In genomic region chr15:100930477-100930876, GRCm38 (mm10) we compare ENCODE assay signal across 22 mouse cellular contexts.
DNase-seq lines count a peak whose midpoint lies in the region; ATAC-seq and TF ChIP-seq lines count a peak whose summit lies in the region.
"Had no signal": no experiment of that assay in that cellular context is flagged by ENCODE, and none has a peak within 500 bp of the region (broad histone marks: within the 10 kb centered on the region; RNA-seq: fewer than 3 reads in every experiment).

No protein-coding gene starts in this region.

- no peak overlapping the region for H3K4me3 ChIP-seq in ES-Bruce4 (ENCODE audit: low read depth, low read length)
- no peak overlapping the region for H3K4me3 ChIP-seq in hindbrain, postnatal 0 days (ENCODE audit: low read length)
- H3K4me3 ChIP-seq: embryonic facial prominence, embryonic 13.5 days; embryonic facial prominence, embryonic 15.5 days; erythroblast, embryonic 14.5 days; forebrain, embryonic 10.5 days; forebrain, embryonic 12.5 days had no signal

- H3K27me3 ChIP-seq in ES-Bruce4 (ENCODE audit: control insufficient read depth, insufficient read depth, low read length, poor library complexity, severe bottlenecking), result no peaks in the 10 kb centered on the region
- H3K27me3 ChIP-seq in hindbrain, postnatal 0 days (ENCODE audit: insufficient read depth, low read length), result no peaks in the 10 kb centered on the region
- H3K27me3 ChIP-seq: embryonic facial prominence, embryonic 13.5 days; embryonic facial prominence, embryonic 15.5 days; forebrain, embryonic 12.5 days had no signal

- 49% methylated on average over 3 of the region's 3 CpGs for WGBS in hindbrain, postnatal 0 days

- 0 out of 2 replicates have a peak, but pooled peaks have one; percentile 21 for TF ChIP-seq EP300 in ES-Bruce4 (IDR thresholded peaks at IDR 0.05; ENCODE audit: insufficient read depth, low read depth, low read length)

- no peaks in the 10 kb centered on the region for H3K36me3 ChIP-seq in ES-Bruce4 (ENCODE audit: control insufficient read depth, insufficient read depth, low read length, poor library complexity, severe bottlenecking)
- H3K36me3 ChIP-seq in hindbrain, postnatal 0 days (ENCODE audit: insufficient read depth, low read length), result no peaks in the 10 kb centered on the region
- H3K36me3 ChIP-seq: embryonic facial prominence, embryonic 13.5 days; embryonic facial prominence, embryonic 15.5 days; forebrain, embryonic 10.5 days; forebrain, embryonic 12.5 days had no signal

- no peak overlapping the region for H3K9ac ChIP-seq in ES-Bruce4 (ENCODE audit: low read depth, poor library complexity, severe bottlenecking)
- H3K9ac ChIP-seq in hindbrain, postnatal 0 days (replicated peaks; ENCODE audit: low read length), result no peak overlapping the region
- H3K9ac ChIP-seq: embryonic facial prominence, embryonic 13.5 days; embryonic facial prominence, embryonic 15.5 days; forebrain, embryonic 12.5 days had no signal

- DNase-seq in ES-CJ7 (ENCODE audit: low read depth, low spot score) (peak; percentile 67), ZHBTc4 (ENCODE audit: low read depth, low spot score) (peak; percentile 55)
- DNase-seq in heart, adult 18-20 months, result no peak
- DNase-seq in hindbrain, postnatal 0 days (ENCODE audit: low spot score), result no peak
- DNase-seq: adrenal gland, adult 2 months; adrenal gland, postnatal 10 days; adrenal gland, postnatal 25 days; cerebellum, adult 11 months; cerebellum, adult 18-20 months; cerebellum, adult 8-10 months; cerebellum, adult 9-11 months; cerebellum, postnatal 14 days; cerebellum, postnatal 36 days; embryo, embryonic 11 days had no signal

- no peak overlapping the region for H3K27ac ChIP-seq in ES-Bruce4 (ENCODE audit: insufficient read depth, low read length)
- H3K27ac ChIP-seq in hindbrain, postnatal 0 days, result no peak overlapping the region
- H3K27ac ChIP-seq: embryonic facial prominence, embryonic 13.5 days; embryonic facial prominence, embryonic 15.5 days; forebrain, embryonic 10.5 days; forebrain, embryonic 12.5 days had no signal

- ATAC-seq in hindbrain, postnatal 0 days, result no peak
- ATAC-seq: forebrain, embryonic 14.5 days; forebrain, embryonic 16.5 days had no signal

- H3K9me3 ChIP-seq in ES-Bruce4 (replicated peaks; ENCODE audit: control insufficient read depth, insufficient read depth, low read length, poor library complexity, severe bottlenecking), result no peaks in the 10 kb centered on the region
- H3K9me3 ChIP-seq in hindbrain, postnatal 0 days (ENCODE audit: low read length), result no peaks in the 10 kb centered on the region
- H3K9me3 ChIP-seq: embryonic facial prominence, embryonic 13.5 days; embryonic facial prominence, embryonic 15.5 days; forebrain, embryonic 10.5 days; forebrain, embryonic 12.5 days had no signal

- H3K4me2 ChIP-seq in hindbrain, postnatal 0 days (ENCODE audit: low read depth, low read length), result no peak overlapping the region
- H3K4me2 ChIP-seq: embryonic facial prominence, embryonic 13.5 days; embryonic facial prominence, embryonic 15.5 days; forebrain, embryonic 12.5 days had no signal

- peaks cover 2% of the 10 kb centered on the region for H3K4me1 ChIP-seq in ES-Bruce4 (ENCODE audit: control insufficient read depth, insufficient read depth, low read length)
- H3K4me1 ChIP-seq in hindbrain, postnatal 0 days (ENCODE audit: insufficient read depth, low read length), result no peaks in the 10 kb centered on the region
- H3K4me1 ChIP-seq: embryonic facial prominence, embryonic 13.5 days; embryonic facial prominence, embryonic 15.5 days had no signal

- no peak for TF ChIP-seq CTCF in ES-Bruce4 (IDR thresholded peaks at IDR 0.05; ENCODE audit: low read depth, low read length)
- no peak for TF ChIP-seq CTCF in hindbrain, postnatal 0 days (IDR thresholded peaks at IDR 0.05; ENCODE audit: low read depth)

- TF ChIP-seq POLR2A in ES-Bruce4 (IDR thresholded peaks at IDR 0.05; ENCODE audit: insufficient read depth, low read length), result no peak

Comparison
In these comparisons a context has a peak if more than half of its experiments do, and no peak if none do; other contexts are left out.
1. DNase-seq: peak in ES-CJ7 (single experiment) and ZHBTc4 (single experiment); none in heart, adult 18-20 months (0 of 2) and hindbrain, postnatal 0 days (single experiment).